Mouse (Mus musculus) kidney, adult 2 months (tissue): Measurements from ENCODE around the gene Nipal4.

Source experiments
- CTCF ChIP-seq: fragments of 200-500 bp; conservative IDR thresholded peaks from 2 replicates; pipeline ENCODE4 v1.5.1; 2011; ENCODE audit warnings: low read depth, mild to moderate bottlenecking, control low read depth, low read length, moderate library complexity, mixed read lengths; ENCODE audit not compliant: insufficient read depth, insufficient read length
- POLR2A ChIP-seq: fragments of 200-500 bp; IDR thresholded peaks from one replicate; pipeline ENCODE4 v1.6.1; 2011; ENCODE audit warnings: low read depth, low read length, control low read depth

GRCm38 (mm10) chr11:46125835-46126229 lies 40.5 kb downstream of the Nipal4 start:
- TF ChIP-seq CTCF (no peak), POLR2A (no peak)
